Mouse (Mus musculus) MEL (cell line): ENCODE results near the gene Eml2.

ENCODE experiments used
- RCOR1 ChIP-seq: IDR thresholded peaks from 2 replicates; pipeline ENCODE4 v1.6.1; 2012; ENCODE audit warnings: low read depth, mild to moderate bottlenecking, inconsistent platforms, low read length, improper control_type of control experiment
- USF1 ChIP-seq: IDR thresholded peaks from 2 replicates; pipeline ENCODE4 v1.6.1; 2014; ENCODE audit warnings: low read depth, mild to moderate bottlenecking, inconsistent platforms, low read length, improper control_type of control experiment, moderate library complexity
- ZC3H11A ChIP-seq: IDR thresholded peaks from 2 replicates; pipeline ENCODE4 v1.6.1; 2012; ENCODE audit warnings: low read depth, mild to moderate bottlenecking, inconsistent platforms, low read length, improper control_type of control experiment

DNA sequence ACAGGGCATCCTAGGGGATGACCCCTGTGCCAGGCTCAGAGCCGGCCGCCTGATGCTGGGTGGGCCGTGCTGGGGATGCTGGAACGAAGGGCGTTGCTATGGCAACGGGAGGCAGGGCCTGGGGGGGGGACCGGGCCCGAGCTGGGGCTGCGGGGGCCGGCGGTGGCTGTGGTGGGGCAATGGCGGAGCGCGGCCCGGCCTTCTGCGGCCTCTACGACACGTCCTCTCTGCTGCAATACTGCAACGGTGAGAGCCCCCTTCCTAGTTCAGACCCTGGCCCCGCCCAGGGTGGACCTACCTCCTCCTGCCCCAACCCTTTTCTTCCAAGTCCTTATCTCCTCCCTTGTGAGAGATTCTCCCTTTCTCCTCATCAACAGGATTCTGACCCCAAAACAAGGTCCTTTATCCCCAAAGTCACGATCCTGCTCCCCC is 311 bp downstream of the Eml2 start:
- TF ChIP-seq ZC3H11A, result no peak
- TF ChIP-seq RCOR1, result no peak
- TF ChIP-seq USF1, result no peak
